Mouse (Mus musculus): Measurements from ENCODE around the gene Nop53.

- no peak for TF ChIP-seq CTCF (IDR thresholded peaks at IDR 0.05; ENCODE audit: extremely low read depth, insufficient read depth, insufficient read length, insufficient replicate concordance)
- no peak for TF ChIP-seq POLR2A (IDR thresholded peaks at IDR 0.05; ENCODE audit: low read depth, low read length)
These were observed 23.8 kb upstream of the Nop53 start for GRCm38 (mm10) chr7:15969674-15970073.
